Mouse (Mus musculus) heart, embryonic 15.5 days (tissue): ENCODE measurements around the gene Zfp319. TPM values are rescaled to one million over a fixed set of nuclear protein-coding genes. Genes with fewer than 3 reads are reported as not detected.
"Not testable (repeated sequence)": the region's sequence is repeated elsewhere in the genome, so short reads cannot be mapped to it uniquely, and the experiment has no call there.

ENCODE experiments used
- ATAC-seq: fragments of 200-750 bp; cut with Nextera tagmentation; replicated peaks from 2 replicates; pipeline ENCODE4 v1.8.0; 2017; ENCODE audit warnings: low read depth, moderate TSS enrichment; ENCODE audit not compliant: insufficient number of reproducible peaks, insufficient read depth, low FRiP score
- H3K27ac ChIP-seq: fragments of 300-500 bp; sonication (generic); 2 replicates; pipeline ENCODE4 v1.5.1; 2015; ENCODE audit warnings: mild to moderate bottlenecking, inconsistent platforms
- H3K27me3 ChIP-seq: fragments of 300-500 bp; sonication (generic); 2 replicates; pipeline ENCODE4 v1.6.1; 2015; ENCODE audit warnings: inconsistent platforms
- H3K36me3 ChIP-seq: fragments of 300-500 bp; sonication (generic); 2 replicates; pipeline ENCODE4 v1.6.1; 2015; ENCODE audit warnings: mild to moderate bottlenecking, inconsistent platforms
- H3K4me1 ChIP-seq: fragments of 300-500 bp; sonication (generic); replicated peaks from 2 replicates; pipeline ENCODE4 v1.6.1; 2015; ENCODE audit warnings: inconsistent platforms
- H3K4me2 ChIP-seq: fragments of 300-500 bp; sonication (generic); 2 replicates; pipeline ENCODE4 v1.6.1; 2015; ENCODE audit warnings: inconsistent platforms, mild to moderate bottlenecking, moderate library complexity
- H3K4me3 ChIP-seq: fragments of 300-500 bp; sonication (generic); 2 replicates; pipeline ENCODE4 v1.5.1; 2015; ENCODE audit warnings: mild to moderate bottlenecking, inconsistent platforms
- H3K9ac ChIP-seq: fragments of 300-500 bp; sonication (generic); 2 replicates; pipeline ENCODE4 v1.6.1; 2015; ENCODE audit warnings: mild to moderate bottlenecking, inconsistent platforms
- H3K9me3 ChIP-seq: fragments of 300-500 bp; sonication (generic); replicated peaks from 2 replicates; pipeline ENCODE4 v1.6.1; 2016; ENCODE audit warnings: inconsistent platforms
- WGBS: fragments of 180-500 bp; shearing (Covaris S2); methylation state at CpG from one replicate; pipeline ENCODE4 v1.1.7; 2015; ENCODE audit warnings: mixed read lengths; 5-methylcytosine and 5-hydroxymethylcytosine counted together
- polyA plus RNA-seq: library from polyadenylated mRNA; unstranded; fragments of >200 nt; fragmentation: Nextera tagmentation; extraction: Ambion mirVana; gene quantifications from 2 replicates; pipeline ENCODE4 v1.2.1, GENCODE M21; 2015

The Zfp319 gene
- 4.9 and 7.3 TPM in 2 replicates for polyA plus RNA-seq

DNA sequence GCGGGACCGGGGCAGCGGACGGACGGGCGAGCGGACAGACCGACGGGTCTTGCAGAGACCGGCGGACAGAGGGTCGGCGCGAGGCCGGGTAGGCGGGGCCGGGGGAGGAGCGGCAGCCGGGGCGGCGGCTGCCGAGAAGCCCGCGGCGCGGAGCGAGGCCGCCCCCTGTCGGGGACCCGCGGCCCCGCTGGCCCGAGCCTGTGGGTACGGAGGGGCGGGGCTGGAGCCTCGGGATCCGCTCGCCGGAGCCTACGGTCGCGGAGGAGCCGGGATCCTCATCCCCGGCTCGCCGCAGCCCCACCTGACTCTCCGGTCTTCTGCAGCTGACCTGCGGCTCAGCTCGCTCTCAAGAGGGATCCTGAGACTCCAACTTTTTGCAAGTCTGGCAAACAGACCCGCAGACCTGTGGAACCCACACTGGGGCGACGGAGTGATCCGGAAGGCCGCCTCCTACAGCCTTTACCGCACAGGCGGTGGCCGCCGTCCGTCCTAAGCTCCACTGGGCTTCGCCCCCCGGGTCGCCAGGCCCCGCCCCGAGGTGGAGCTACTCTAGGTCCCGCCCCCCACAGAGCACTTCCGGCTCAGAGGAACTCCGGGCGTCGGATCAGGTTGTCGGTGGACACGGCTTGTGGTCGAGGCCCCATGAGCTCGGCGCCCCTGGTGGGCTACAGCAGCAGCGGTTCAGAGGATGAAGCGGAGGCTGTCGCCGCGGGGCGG is at the start of gene Zfp319, which contains the start of gene Usb1:
TSS of gene Zfp319 (minus strand) at position 231 of the 717 bp plus-strand sequence.
TSS of gene Usb1 (plus strand) at position 565 of the 717 bp plus-strand sequence.
- Histone ChIP-seq H3K9ac (peak within 1 kb of the TSS; percentile 86), H3K36me3 (peaks cover 41% of the 10 kb centered on the region), H3K4me1 (peaks cover 29% of the 10 kb centered on the region), H3K4me2 (peak within 1 kb of the TSS; percentile 69), H3K27ac (peak within 1 kb of the TSS; percentile 99), H3K27me3 (no peaks in the 10 kb centered on the region), H3K9me3 (no peaks in the 10 kb centered on the region), H3K4me3 (peak within 1 kb of the TSS; percentile 84)
- ATAC-seq: peak; percentile 92
- under 1% methylated on average over 76 of the region's 80 CpGs for WGBS

GRCm38 (mm10) chr8:95380953-95381352 is 49.2 kb upstream of the Zfp319 start:
- H3K27ac ChIP-seq: no peak overlapping the region

GRCm38 (mm10) chr8:95378928-95379327 is 47.2 kb upstream of the Zfp319 start:
- H3K4me2 ChIP-seq, H3K4me3 ChIP-seq, H3K9me3 ChIP-seq, H3K36me3 ChIP-seq, H3K27me3 ChIP-seq, ATAC-seq, H3K9ac ChIP-seq, H3K27ac ChIP-seq: not testable (repeated sequence)
- 96% methylated on average over 11 of the region's 11 CpGs for WGBS
- peaks cover 35% of the 10 kb centered on the region for H3K4me1 ChIP-seq

More at GRCm38 (mm10) chr8:95380953-95381352, 49.2 kb upstream of the Zfp319 start:
- no peak for ATAC-seq
- Histone ChIP-seq H3K4me3 (no peak overlapping the region), H3K4me1 (peaks cover 25% of the 10 kb centered on the region), H3K9ac (no peak overlapping the region), H3K4me2 (no peak overlapping the region), H3K9me3 (no peaks in the 10 kb centered on the region), H3K36me3 (no peaks in the 10 kb centered on the region), H3K27me3 (no peaks in the 10 kb centered on the region)

DNA sequence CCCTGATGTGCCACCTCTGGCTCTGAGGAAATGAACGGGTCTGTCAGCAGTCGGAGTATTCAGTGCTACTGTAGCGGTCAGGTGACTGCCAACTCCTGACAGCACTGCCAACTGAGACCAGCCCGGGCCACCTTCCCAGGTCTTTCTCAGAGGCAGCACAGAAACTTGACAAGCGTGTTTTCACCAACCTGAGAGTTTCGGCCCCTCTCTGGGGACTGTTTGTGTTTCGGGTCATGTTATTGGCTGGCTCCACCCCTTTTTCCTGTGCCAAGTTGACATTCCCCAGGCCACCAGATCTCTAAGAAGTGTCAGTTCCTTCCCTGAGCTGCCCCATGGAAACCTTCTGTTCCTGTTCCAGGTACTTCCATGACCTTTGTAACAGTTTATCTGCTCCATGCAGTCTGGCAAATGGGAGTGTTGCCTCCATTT is 46.1 kb upstream of the Zfp319 start:
- WGBS: 15% methylated on average over 7 of the region's 7 CpGs
- H3K9ac ChIP-seq: 0 out of 2 replicates have a peak overlapping the region, but pooled peaks have one; percentile 5
- ATAC-seq: peak; percentile 63

DNA sequence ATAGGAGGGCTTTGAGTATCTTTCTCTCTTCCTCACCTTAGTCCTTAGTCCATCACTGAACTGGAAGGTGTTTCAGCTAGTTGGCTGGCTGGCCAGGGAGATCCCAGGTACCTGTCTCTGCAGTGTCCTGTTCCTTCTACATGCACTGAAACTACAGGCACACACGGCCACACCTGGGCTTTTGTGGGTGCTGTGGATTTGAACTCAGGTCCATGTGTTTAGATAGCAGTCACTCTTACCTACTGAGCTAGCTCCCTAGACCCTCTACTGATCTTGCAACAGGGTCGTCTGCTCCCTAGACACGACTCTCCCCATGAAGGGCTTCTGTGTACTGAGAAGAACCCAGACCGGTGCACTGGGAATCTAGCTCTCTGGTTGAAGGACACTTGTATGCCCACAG is 45.4 kb upstream of the Zfp319 start:
- H3K9ac ChIP-seq: 0 out of 2 replicates have a peak overlapping the region, but pooled peaks have one; percentile 5
- H3K4me2 ChIP-seq: no peak overlapping the region
- H3K4me3 ChIP-seq: no peak overlapping the region
- no peak for ATAC-seq
- H3K27me3 ChIP-seq: no peaks in the 10 kb centered on the region
- H3K9me3 ChIP-seq: no peaks in the 10 kb centered on the region
- peaks cover 14% of the 10 kb centered on the region; the same call in 1 of the 2 replicates for H3K36me3 ChIP-seq
- WGBS: 63% methylated on average over 4 of the region's 4 CpGs
- H3K27ac ChIP-seq: peak overlapping the region; percentile 81
- peaks cover 52% of the 10 kb centered on the region for H3K4me1 ChIP-seq

More for the DNA sequence above, 46.1 kb upstream of the Zfp319 start:
- Histone ChIP-seq H3K4me3 (0 out of 2 replicates have a peak overlapping the region, but pooled peaks have one; percentile 1), H3K4me2 (peak overlapping the region; percentile 41), H3K27ac (peak overlapping the region; percentile 81), H3K27me3 (no peaks in the 10 kb centered on the region), H3K9me3 (no peaks in the 10 kb centered on the region), H3K4me1 (peaks cover 45% of the 10 kb centered on the region), H3K36me3 (peaks cover 6% of the 10 kb centered on the region; the same call in 1 of the 2 replicates)

DNA sequence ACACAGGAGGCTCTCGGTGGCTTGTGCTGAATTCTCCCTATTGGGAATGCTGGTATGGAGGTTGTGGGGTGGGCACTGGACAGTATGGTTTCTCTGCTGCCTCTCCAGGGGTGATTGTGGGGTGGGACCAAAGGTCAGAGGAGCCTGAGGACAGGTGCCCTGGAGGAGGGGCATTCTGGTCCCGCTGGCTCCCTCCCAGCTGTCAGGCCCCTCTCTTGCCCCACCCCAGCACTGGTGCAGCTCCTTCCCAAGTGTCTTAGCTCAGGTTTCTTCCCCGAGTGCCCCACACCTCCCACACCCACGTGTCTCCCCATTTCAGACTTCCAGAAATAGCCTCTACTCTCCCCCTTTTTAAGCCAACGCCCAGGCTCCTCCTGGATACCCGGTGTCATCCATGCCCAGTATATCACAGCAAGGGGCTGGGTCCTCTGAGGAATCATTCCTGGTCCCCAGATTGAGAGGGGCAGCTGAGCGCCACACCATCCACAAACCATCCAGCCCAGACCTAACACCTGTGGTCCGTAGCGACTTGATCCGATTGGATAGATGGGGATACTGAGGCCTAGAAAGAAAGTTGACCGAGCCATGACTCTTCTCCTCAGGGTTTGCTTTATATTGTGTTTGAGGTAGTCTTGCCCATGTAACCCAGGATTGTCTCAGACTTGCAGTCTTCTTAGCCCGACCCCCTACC is 44.7 kb upstream of the Zfp319 start:
- no peak overlapping the region for H3K4me2 ChIP-seq
- H3K27me3 ChIP-seq: no peaks in the 10 kb centered on the region
- peak overlapping the region; percentile 81; the same call in 1 of the 2 replicates for H3K27ac ChIP-seq
- H3K4me3 ChIP-seq: no peak overlapping the region
- no peak; the same call in 1 of the 2 replicates for ATAC-seq
- peaks cover 52% of the 10 kb centered on the region for H3K4me1 ChIP-seq
- H3K9me3 ChIP-seq: no peaks in the 10 kb centered on the region
- H3K9ac ChIP-seq: no peak overlapping the region
- peaks cover 20% of the 10 kb centered on the region; the same call in 1 of the 2 replicates for H3K36me3 ChIP-seq
- WGBS: 66% methylated on average over 12 of the region's 12 CpGs

DNA sequence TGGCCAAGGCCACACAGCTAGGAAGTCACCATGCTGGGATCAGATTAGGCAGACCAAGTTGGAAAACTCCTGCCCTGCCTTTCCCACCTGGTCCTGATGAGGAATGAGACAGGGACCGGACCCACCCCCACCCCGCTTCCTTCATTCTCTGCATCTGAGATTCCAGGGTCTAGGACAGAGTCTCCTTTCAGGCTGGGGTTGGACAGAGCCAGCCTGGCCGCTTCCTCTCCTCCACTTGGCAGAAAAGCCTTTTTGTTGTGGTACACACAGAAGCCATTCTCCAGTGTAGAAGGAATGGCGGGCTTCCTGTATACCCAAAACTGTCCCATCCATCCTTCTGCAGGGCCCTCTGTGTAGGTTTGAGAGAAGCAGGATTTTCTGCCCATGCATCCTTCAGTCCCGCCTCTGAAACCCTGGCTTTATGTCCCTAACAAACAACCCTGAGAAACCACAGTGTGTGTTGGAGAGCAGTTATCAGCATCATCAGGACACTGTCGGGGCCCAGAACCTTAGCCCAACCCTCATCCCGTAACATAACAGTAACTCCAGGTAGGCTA is 43.7 kb upstream of the Zfp319 start:
- no peaks in the 10 kb centered on the region for H3K27me3 ChIP-seq
- H3K4me1 ChIP-seq: peaks cover 52% of the 10 kb centered on the region
- no peaks in the 10 kb centered on the region for H3K9me3 ChIP-seq
- peaks cover 30% of the 10 kb centered on the region; the same call in 1 of the 2 replicates for H3K36me3 ChIP-seq
- no peak overlapping the region for H3K4me2 ChIP-seq
- no peak overlapping the region for H3K9ac ChIP-seq
- 76% methylated on average over 7 of the region's 7 CpGs for whole genome bisulfite sequencing
- H3K4me3 ChIP-seq: no peak overlapping the region
- no peak for ATAC-seq
- H3K27ac ChIP-seq: no peak overlapping the region

DNA sequence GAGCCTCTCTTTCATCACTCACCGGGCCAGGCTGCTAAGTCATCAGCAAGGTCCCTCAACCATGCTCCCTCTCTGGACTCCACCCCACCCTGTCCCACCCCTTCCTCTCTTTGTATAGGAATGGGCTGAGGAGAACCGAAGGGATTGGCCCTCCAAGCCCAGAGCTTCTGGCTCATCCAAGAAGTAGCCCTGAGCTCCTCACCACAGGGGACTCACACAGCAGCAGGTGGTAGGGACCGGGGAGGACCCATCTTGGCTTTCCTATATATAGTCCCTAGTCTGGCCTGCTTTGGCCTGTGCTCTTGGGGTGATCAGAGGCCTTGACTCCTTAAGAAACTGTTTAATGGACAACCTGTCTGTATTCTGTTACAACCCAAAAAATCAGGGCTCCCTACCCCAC is 42.7 kb upstream of the Zfp319 start:
- 74% methylated on average over 3 of the region's 3 CpGs for WGBS
- ATAC-seq: no peak
- H3K27ac ChIP-seq: no peak overlapping the region
- no peak overlapping the region for H3K4me3 ChIP-seq
- peaks cover 38% of the 10 kb centered on the region; the same call in 1 of the 2 replicates for H3K36me3 ChIP-seq
- peaks cover 58% of the 10 kb centered on the region for H3K4me1 ChIP-seq
- no peak overlapping the region for H3K9ac ChIP-seq
- no peak overlapping the region for H3K4me2 ChIP-seq
- no peaks in the 10 kb centered on the region for H3K27me3 ChIP-seq
- no peaks in the 10 kb centered on the region for H3K9me3 ChIP-seq

GRCm38 (mm10) chr8:95373389-95374002 is 41.7 kb upstream of the Zfp319 start:
- Histone ChIP-seq H3K4me3 (no peak overlapping the region), H3K27ac (peak overlapping the region; percentile 54), H3K9ac (no peak overlapping the region), H3K27me3 (no peaks in the 10 kb centered on the region), H3K4me2 (no peak overlapping the region), H3K36me3 (peaks cover 43% of the 10 kb centered on the region; the same call in 1 of the 2 replicates), H3K9me3 (no peaks in the 10 kb centered on the region), H3K4me1 (peaks cover 63% of the 10 kb centered on the region)
- WGBS: 53% methylated on average over 12 of the region's 12 CpGs
- no peak for ATAC-seq

GRCm38 (mm10) chr8:95369581-95370326 is 38.0 kb upstream of the Zfp319 start:
- peaks cover 55% of the 10 kb centered on the region for H3K4me1 ChIP-seq
- peaks cover 59% of the 10 kb centered on the region for H3K36me3 ChIP-seq
- H3K4me3 ChIP-seq: no peak overlapping the region; the same call in 1 of the 2 replicates
- no peaks in the 10 kb centered on the region for H3K27me3 ChIP-seq
- no peak; the same call in 1 of the 2 replicates for ATAC-seq
- no peaks in the 10 kb centered on the region for H3K9me3 ChIP-seq
- WGBS: 51% methylated on average over 20 of the region's 20 CpGs
- no peak overlapping the region for H3K9ac ChIP-seq
- H3K4me2 ChIP-seq: peak overlapping the region; percentile 23; the same call in 1 of the 2 replicates
- 0 out of 2 replicates have a peak overlapping the region, but pooled peaks have one; percentile 4 for H3K27ac ChIP-seq
